Mouse (Mus musculus): Measurements from ENCODE around the gene Smg6.
A peak's percentile ranks its signal among the peaks of the same experiment; 100 is the strongest.

The Smg6 gene

DNA sequence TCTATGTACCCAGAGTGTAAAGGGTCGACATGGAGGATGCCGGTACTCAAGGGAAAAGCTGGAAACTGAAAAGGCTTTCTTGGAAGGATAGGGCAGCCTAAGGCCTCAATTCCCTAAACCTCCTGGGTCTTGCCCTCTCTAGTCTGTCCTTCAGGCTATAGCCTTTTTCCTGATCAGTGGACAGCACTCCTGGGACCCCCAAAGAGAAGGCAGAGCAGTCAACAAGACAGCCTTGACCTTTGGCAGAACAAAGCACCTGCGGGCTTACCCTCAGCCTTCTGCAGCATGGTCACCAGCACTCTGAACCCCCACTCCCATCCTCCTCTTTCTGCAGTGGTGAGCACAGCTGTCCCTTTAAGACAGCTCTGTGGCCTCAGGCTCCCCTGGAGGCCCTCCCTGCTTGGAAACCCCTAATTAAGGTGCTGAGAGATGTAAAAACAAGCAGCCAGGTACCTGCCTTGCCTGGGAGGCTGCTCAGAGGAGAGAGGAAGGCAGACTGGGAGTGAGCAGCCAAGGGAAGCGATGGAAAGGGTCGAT lies 265.4 kb downstream of the Smg6 start, which contains the start of gene Dph1:
Dph1 (minus strand) TSS at position 337 of the 537 bp plus-strand sequence.
- no peak for DNase-seq (ENCODE audit: low read depth, low spot score)

DNA sequence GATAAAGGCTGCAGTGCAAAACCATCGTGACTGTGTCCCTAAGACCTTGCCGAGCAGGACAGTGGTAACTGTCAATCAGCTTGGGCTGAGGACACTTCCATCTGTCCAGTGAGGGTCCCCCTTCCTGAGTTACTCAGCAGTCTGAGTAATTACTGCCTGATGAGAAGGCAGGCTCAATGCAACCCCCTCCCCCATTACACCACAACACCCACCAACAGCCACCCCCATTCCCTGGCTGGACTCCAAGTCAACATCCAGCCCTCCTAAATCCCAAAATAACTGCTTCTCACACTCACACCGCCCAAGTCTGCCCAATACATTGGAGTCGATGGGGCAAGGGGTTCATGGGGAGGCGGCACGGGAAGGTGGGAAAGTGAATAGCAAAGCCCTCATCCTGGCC lies 266.2 kb downstream of the Smg6 start:
- DNase-seq (ENCODE audit: low read depth, low spot score) = no peak

DNA sequence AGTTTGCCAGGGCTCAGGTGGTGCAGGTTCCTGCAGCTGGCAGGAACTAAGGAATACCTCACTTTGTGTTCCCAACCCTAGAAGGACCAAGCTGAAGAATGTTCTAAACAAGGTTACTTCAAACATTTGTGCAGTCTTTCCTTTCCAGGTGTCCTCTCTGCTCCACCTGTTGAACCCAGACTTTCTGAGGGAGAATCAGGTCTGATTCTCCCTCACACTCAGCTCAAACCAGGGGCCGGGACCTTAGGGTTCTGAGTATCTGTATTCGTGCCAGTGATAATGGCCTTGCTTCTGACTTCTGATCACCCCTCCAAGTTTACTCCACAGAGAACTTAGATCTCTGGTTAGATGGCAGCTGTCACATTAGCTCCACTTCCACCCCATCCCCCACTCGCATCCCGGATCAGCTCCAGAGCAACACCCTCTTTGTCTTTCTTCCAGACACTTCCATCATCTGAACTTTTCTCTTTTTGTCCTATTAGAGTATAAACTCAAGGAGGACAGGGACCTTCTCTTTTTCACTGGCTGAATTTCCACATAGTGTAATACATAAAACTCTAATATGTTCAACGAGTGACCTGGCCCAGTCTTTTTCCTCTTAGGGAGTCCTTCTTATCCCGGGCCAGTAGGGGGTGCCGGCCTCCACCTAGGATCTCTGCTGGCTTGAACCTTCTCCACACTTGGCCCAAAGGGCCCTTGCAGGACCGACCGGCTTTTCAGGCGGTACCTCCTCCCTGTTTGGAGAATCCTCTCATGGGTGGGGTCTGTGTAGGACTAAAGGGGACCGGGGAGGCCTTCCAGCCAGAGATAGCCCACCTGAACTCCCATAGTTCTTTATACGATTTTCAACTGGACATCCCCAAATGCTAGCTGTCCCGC lies 267.0 kb downstream of the Smg6 start:
- peak; percentile 65 for DNase-seq (ENCODE audit: low read depth, low spot score)

- no peak for DNase-seq (ENCODE audit: low read depth, low spot score)
Observed at GRCm38 (mm10) chr11:75193256-75194071, 267.8 kb downstream of the Smg6 start, which contains the start of gene Rtn4rl1. Rtn4rl1 (plus strand) TSS chr11:75193783.

DNA sequence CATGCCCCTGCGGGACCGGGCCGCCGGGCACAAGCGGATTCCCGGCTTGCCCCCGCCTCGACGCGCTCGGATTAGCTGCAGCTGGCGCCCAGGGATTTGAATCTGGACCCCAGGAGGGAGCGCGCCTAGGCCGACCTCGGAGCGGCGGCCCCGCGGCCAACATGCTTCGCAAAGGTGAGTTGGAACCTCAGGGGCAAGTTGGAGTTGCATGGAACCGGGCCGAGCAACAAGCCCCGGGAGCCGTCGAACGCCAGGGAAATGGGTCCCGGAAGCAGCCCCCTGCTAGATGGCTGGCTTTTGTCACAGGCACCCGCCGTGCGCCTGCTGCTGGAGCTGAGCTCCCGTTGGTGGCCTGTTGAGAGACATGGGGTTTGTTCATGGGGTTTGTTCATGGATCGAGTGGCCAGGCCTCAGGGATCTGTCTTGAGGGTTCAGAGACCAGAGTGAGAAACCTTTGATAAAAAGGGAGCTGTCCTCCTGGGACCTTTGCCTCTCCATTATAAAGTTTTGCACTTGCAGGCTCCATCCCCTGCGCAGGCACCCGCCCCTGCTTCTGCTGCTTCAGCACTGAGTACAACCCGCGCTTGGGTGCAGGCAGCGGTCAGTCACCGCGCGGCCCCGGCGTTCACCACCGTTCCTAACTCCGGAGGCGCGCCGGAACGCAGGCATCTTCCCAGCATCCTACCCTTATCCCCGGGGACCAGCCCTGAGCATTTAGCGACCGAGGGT lies 268.7 kb downstream of the Smg6 start:
- DNase-seq (ENCODE audit: low read depth, low spot score) = no peak

- DNase-seq (ENCODE audit: low read depth, low spot score) = peak; percentile 55
Observed at GRCm38 (mm10) chr11:75194850-75195461, 269.3 kb downstream of the Smg6 start.

- DNase-seq (ENCODE audit: low read depth, low spot score) = no peak
Observed at GRCm38 (mm10) chr11:75196131-75196530, 270.5 kb downstream of the Smg6 start.

DNA sequence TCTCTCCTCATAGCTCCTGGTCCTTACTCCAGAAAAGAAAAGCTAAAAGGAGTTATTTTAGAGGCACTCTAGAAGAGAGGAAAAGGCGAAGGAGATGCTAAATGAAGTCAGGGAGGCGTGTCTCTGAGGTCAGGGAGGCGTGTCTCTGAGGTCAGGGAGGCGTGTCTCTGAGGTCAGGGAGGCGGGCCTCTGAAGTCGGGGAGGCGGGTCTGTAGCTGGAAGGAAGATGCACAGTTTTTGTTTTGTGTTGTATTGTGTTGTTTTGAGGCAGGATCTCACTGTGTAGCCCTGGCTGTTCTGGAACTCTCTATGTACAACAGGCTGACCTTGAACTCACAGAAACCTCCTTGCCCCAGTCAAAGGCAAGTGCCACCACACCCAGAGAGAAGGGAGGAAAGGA lies 272.3 kb downstream of the Smg6 start:
- peak; percentile 30 for DNase-seq (ENCODE audit: low read depth, low spot score)

- no peak for DNase-seq (ENCODE audit: low read depth, low spot score)
Observed at GRCm38 (mm10) chr11:75198792-75199191, 273.2 kb downstream of the Smg6 start.

GRCm38 (mm10) chr11:75199951-75200350 lies 274.3 kb downstream of the Smg6 start:
- DNase-seq (ENCODE audit: low read depth, low spot score) = peak; percentile 46

GRCm38 (mm10) chr11:75200935-75201334 lies 275.3 kb downstream of the Smg6 start:
- no peak for DNase-seq (ENCODE audit: low read depth, low spot score)

DNA sequence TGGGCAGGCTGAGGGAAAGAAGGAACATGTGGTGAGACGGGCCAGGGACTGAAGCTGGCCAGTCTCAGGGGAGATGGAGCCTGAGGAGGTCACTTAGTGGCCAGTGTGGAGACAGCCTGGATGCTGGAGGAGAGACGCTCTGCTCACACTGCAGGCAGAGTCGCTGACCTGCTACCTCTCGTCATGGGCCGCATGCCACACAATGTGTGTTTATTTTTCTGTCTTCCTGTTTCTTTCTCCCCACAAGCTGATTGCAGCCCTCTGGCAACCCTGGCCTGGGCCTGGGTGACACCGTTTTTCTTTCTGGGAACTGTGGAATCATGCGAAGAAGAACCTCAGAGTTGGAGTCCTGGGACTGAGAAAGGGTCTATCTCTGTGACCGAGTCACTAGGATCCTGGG lies 276.1 kb downstream of the Smg6 start:
- no peak for DNase-seq (ENCODE audit: low read depth, low spot score)

DNA sequence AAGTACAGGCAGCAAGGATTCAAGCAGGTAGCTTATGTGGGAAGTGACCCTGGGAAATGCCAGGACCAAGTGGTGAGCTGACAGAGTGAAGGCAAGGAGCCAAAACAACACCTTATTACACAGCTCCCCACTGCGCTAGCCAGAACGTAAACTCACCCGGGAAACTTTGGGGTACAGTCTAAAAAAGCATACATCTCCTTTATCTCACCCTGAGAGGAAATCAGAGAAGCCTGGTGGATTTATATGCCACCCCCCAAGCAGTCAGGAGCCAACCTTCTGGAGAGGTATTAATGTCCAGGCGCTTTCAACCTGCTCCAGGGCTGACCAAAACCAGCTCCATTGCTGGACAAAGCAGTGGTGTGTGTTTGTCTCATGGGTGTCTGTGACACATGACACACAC lies 278.3 kb downstream of the Smg6 start:
- no peak for DNase-seq (ENCODE audit: low read depth, low spot score)

DNA sequence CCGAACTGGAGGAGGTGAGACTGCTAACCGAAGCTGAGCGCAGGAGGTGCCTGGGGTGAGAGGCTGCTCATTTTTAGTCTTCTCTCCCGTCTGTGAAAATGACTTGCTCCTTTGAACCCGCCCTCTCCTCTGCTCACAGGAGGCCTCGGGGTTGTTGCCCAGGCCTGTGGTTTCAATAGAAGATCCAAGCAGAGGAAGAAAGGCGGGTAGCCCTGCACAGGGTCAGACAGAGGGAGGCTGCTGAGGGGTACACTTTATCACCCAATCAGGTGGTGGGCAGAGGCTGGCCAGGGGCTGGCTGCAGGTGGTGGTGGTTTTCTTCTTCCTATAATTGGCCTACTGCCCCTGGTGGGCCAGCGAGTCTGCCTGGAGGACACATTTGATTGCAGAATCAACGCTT lies 278.8 kb downstream of the Smg6 start:
- DNase-seq (ENCODE audit: low read depth, low spot score) = no peak

DNA sequence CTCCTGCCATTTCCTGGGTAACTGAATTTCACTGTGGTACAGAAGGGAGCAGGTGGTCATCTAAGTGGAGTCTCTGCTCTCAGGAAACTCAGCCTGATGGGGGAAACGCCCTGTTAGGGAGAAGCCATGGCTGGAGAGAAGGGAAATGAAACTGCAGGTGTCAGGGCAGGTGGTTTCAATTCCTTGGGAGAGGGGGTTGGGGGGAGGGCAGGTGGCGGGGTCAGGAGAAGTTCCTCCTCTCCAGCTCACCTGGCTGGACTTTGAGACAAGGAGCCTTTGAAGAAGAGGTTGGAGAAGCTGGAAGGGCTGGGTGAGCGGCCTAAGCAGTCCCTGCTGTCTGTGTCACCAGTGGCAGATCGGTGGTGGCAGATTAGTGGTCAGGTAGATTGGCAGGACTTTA lies 280.7 kb downstream of the Smg6 start:
- DNase-seq (ENCODE audit: low read depth, low spot score) = peak; percentile 68

GRCm38 (mm10) chr11:75209363-75209762 lies 283.7 kb downstream of the Smg6 start:
- no peak for DNase-seq (ENCODE audit: low read depth, low spot score)

DNA sequence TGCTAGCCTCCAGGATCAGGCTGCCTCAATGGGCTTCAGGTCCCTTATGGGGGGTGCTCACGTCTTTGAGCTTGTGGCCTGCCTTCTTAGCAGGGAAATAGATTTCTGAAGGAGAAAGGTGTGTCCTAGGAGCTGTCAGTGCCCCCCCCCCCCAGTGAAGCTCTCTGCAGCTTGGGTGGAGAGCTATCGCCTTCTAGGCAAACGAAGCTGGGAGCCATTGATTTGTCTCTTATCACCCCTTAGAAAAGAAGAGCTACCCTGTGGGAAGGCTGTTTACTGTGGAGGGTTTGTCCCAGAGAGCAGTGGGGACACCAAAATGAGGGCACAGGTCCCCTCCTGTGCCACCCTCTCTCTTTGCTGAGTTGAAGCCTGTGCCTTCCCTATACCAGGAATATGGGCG lies 284.5 kb downstream of the Smg6 start:
- DNase-seq (ENCODE audit: low read depth, low spot score) = no peak

- DNase-seq (ENCODE audit: low read depth, low spot score) = no peak
Observed at GRCm38 (mm10) chr11:75210755-75211154, 285.1 kb downstream of the Smg6 start.

DNA sequence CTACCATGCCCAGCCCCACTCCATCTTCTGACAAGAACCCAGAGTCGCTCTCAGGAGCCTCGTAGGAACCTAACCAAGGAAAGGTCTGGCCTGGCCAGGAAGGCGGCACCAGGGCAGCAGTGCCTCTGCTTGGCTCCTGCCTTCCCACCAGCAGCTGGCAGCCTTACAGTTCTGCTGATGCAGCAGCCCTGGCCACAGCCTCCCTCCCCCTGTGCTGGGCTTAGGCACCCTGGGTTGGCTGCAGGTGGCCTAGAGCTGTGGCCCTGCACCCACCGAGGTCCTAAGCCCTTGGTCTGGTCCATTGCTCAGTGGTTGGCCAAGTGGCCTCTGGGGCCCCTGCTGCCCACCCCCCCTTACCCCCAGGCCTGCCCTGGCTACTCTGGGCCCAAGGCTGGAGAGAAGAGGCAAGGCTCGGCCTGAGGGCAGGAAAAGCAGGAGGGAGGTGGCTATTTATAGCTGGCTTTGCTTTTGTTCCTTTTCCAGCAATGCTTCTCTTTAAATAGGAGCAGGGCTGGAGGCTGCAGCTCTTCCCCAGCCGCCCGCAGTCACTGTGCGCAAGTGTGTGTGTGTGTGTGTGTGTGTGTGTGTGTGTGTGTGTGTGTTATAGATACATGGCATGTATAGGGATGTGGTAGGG lies 286.5 kb downstream of the Smg6 start:
- no peak for DNase-seq (ENCODE audit: low read depth, low spot score)

- no peak for DNase-seq (ENCODE audit: low read depth, low spot score)
Observed at GRCm38 (mm10) chr11:75212876-75213275, 287.3 kb downstream of the Smg6 start.

Measured in A20 (cell line).